Mouse (Mus musculus): Measurements from ENCODE around the gene Ncmap. TPM values are rescaled to one million over a fixed set of nuclear protein-coding genes. Genes with fewer than 3 reads are reported as not detected.
A peak's percentile ranks its signal among the peaks of the same experiment; 100 is the strongest.

The Ncmap gene
- total and polyA plus RNA-seq, 2 experiments from 2014 or later = 2.1 to 6.9 TPM

DNA sequence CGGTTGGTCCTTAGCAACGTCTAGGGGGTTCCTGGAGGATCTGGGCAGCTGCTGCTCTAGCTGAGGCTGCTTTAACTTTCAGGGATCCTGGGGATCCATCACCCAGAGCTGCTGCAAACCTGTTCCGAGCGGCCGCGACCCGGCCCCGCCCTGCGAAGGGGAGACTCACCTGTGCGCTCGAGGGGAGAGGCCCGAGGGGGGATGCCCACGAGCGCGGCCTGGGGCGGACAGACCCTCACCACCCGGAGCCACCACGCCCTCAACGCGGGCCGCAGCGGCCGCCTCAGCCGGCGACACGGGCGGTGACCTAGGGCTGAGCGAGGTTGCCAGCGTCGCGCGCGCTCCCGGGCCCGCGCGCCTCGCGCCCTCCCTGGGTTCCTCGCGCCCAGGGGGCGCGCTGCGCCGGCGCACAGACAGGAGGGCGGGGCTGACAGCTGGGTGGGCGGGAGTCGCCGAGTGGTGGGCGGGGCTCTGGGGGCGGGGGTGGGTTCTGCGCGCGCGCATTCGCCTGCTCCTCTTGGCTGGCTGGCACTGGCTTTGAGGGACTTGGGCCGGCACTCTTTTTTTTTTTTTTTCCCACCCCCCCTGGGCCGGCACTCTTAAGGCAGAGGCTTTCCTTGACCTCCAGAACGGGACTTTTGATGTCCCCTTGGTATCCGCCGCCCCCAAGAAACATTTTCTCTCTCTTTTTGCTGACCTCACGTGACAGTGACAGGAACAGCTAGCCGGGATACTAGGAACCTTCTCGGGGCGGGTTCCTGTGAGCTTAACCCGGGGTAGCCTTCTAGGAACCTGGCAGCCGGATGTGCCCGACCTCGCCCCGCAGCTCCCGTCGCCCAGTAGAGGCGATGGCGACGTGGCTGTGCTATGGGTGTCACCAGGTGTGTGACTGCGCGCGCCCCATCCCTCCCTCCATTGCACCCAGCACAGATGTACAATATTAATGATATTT, 35.7 kb upstream of the Ncmap start, which contains the start of gene Rcan3:
TSS of gene Rcan3 (minus strand) at position 411 of the 952 bp plus-strand sequence.
- no peak for TF ChIP-seq CTCF (IDR thresholded peaks at IDR 0.05; ENCODE audit: low read depth)
- Histone ChIP-seq H3K4me2 (ENCODE audit: low read depth, low read length) (peak within 1 kb of the TSS; percentile 95), H3K4me1 (ENCODE audit: insufficient read depth, low read length) (no peaks in the 10 kb centered on the region), H3K36me3 (ENCODE audit: insufficient read depth, low read length) (no peaks in the 10 kb centered on the region), H3K9me3 (ENCODE audit: low read length) (no peaks in the 10 kb centered on the region), H3K27ac (peak within 1 kb of the TSS; percentile 84), H3K27me3 (ENCODE audit: insufficient read depth, low read length) (no peaks in the 10 kb centered on the region), H3K9ac (replicated peaks; ENCODE audit: low read length) (peak within 1 kb of the TSS; percentile 81), H3K4me3 (ENCODE audit: low read length) (peak within 1 kb of the TSS; percentile 66)
- peak; percentile 87 for ATAC-seq
- peak; percentile 93 for DNase-seq (ENCODE audit: low spot score)
- WGBS = under 1% methylated on average over 52 of the region's 79 CpGs

DNA sequence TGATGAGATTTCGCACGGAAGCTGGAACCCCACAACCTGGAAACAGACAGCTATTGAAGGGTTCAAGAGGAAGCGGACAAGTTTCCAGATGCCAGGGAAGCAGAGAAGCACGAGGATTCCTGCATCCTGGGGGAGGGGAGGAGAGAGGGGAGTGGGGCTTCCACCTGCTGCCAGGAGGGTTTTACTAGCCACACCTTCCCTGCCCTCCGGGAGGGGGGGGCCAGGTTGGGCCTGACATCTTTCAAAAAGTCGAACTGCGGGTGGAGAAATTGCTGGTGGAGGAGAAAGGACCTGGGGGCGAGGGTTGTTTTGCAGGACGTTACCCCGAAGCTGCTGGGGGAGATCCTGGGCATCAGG, 35.0 kb upstream of the Ncmap start:
- no peaks in the 10 kb centered on the region for H3K27me3 ChIP-seq (ENCODE audit: insufficient read depth, low read length)
- TF ChIP-seq CTCF (IDR thresholded peaks at IDR 0.05; ENCODE audit: low read depth) = no peak
- ATAC-seq = no peak
- H3K9ac ChIP-seq (replicated peaks; ENCODE audit: low read length) = peak overlapping the region; percentile 81
- WGBS = 3% methylated on average over 10 of the region's 10 CpGs
- no peaks in the 10 kb centered on the region for H3K4me1 ChIP-seq (ENCODE audit: insufficient read depth, low read length)
- peak overlapping the region; percentile 95 for H3K4me2 ChIP-seq (ENCODE audit: low read depth, low read length)
- DNase-seq (ENCODE audit: low spot score) = peak; percentile 40
- H3K9me3 ChIP-seq (ENCODE audit: low read length) = no peaks in the 10 kb centered on the region
- H3K4me3 ChIP-seq (ENCODE audit: low read length) = peak overlapping the region; percentile 66
- no peaks in the 10 kb centered on the region for H3K36me3 ChIP-seq (ENCODE audit: insufficient read depth, low read length)
- H3K27ac ChIP-seq = peak overlapping the region; percentile 70; the same call in 1 of the 2 replicates

DNA sequence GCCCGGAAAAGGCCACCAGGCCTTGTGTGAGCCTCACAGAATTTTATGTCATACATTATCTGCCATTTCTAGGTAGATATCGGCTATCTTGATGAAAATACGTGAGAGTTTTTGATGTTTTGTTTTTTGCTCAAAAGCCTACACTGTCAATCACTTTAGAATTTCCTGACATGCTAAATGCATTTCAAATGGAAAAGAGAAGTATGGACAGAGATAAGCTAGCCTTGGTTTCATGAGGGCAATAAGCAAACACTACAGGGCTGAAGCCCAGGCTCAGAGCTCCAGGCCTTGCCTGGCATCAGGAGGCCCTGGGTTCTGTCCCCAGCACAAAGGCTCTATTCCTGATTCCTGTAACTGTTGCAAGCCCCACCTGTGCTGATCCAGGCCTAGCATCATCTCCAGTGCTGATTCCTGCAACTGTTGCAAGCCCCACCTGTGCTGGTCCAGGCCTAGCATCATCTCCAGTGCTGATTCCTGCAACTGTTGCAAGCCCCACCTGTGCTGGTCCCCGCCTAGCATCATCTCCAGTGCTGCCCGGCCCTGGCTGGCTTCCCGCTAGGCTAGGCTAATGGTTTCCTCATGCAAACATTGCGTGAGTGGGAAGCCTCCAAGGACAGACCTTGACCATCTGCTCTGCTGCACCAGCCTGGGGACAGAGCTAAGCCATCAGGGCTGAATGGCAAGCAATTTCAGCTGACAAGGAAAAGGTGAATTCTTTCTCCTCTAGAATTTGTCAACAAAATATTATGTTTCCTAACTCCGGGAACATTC, 32.1 kb upstream of the Ncmap start:
- no peak overlapping the region for H3K27ac ChIP-seq
- no peak overlapping the region for H3K4me2 ChIP-seq (ENCODE audit: low read depth, low read length)
- DNase-seq (ENCODE audit: low spot score) = peak; percentile 14
- H3K4me3 ChIP-seq (ENCODE audit: low read length) = no peak overlapping the region
- no peak for ATAC-seq
- H3K9me3 ChIP-seq (ENCODE audit: low read length) = no peaks in the 10 kb centered on the region
- no peak for TF ChIP-seq CTCF (IDR thresholded peaks at IDR 0.05; ENCODE audit: low read depth)
- no peaks in the 10 kb centered on the region for H3K36me3 ChIP-seq (ENCODE audit: insufficient read depth, low read length)
- WGBS = 66% methylated on average over 8 of the region's 8 CpGs
- no peaks in the 10 kb centered on the region for H3K27me3 ChIP-seq (ENCODE audit: insufficient read depth, low read length)
- no peaks in the 10 kb centered on the region for H3K4me1 ChIP-seq (ENCODE audit: insufficient read depth, low read length)
- H3K9ac ChIP-seq (replicated peaks; ENCODE audit: low read length) = no peak overlapping the region

DNA sequence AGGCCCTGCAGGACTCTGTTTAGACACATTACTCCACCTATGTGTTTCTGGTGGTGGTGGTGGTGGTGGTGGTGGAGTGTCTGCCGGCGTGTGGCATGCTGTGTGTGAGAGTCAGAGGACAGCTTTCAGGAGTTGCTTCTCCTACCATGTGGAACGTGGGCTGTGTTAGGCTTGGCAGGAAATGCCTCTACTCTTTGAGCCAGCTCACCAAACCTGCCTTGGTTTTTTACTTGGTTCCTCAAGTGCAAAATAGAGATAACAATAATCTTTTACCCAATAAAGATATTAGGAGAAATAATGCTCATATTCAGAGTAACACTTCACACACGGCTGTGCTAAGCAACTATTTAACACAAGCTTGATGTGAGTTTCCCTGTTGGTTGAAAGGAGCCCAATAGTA, 31.4 kb upstream of the Ncmap start:
- Histone ChIP-seq H3K4me2 (ENCODE audit: low read depth, low read length) (no peak overlapping the region), H3K36me3 (ENCODE audit: insufficient read depth, low read length) (no peaks in the 10 kb centered on the region), H3K9me3 (ENCODE audit: low read length) (no peaks in the 10 kb centered on the region), H3K27me3 (ENCODE audit: insufficient read depth, low read length) (no peaks in the 10 kb centered on the region), H3K4me3 (ENCODE audit: low read length) (no peak overlapping the region), H3K9ac (replicated peaks; ENCODE audit: low read length) (no peak overlapping the region), H3K27ac (no peak overlapping the region), H3K4me1 (ENCODE audit: insufficient read depth, low read length) (no peaks in the 10 kb centered on the region)
- 91% methylated on average over 4 of the region's 4 CpGs for WGBS
- TF ChIP-seq CTCF (IDR thresholded peaks at IDR 0.05; ENCODE audit: low read depth) = no peak
- DNase-seq (ENCODE audit: low spot score) (no peak), ATAC-seq (no peak)

DNA sequence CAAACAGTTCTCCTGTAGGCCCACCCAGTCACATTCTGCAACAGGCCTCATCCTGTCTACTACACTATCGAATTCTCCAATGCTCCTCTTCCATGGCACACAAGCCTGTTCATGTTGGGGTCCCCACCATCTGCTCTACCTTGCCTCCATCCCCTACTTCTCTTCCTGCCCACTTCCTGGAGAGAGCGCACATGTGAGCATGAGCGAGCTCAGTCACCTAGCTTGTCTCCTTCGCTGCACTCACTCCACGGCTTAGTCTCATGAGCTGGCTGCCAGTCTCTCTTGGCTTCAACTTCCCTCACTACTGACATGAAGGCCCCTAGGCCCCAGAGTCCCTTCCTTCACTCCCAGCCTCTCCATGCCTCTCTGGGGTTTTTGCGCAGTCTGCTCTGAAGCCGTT, 28.6 kb upstream of the Ncmap start:
- no peak overlapping the region for H3K27ac ChIP-seq
- peaks cover 8% of the 10 kb centered on the region; the same call in 1 of the 2 replicates for H3K36me3 ChIP-seq (ENCODE audit: insufficient read depth, low read length)
- no peak for TF ChIP-seq CTCF (IDR thresholded peaks at IDR 0.05; ENCODE audit: low read depth)
- H3K9me3 ChIP-seq (ENCODE audit: low read length) = no peaks in the 10 kb centered on the region
- H3K9ac ChIP-seq (replicated peaks; ENCODE audit: low read length) = no peak overlapping the region
- WGBS = 92% methylated on average over 7 of the region's 7 CpGs
- no peaks in the 10 kb centered on the region for H3K4me1 ChIP-seq (ENCODE audit: insufficient read depth, low read length)
- H3K4me3 ChIP-seq (ENCODE audit: low read length) = no peak overlapping the region
- DNase-seq (ENCODE audit: low spot score) = no peak
- H3K27me3 ChIP-seq (ENCODE audit: insufficient read depth, low read length) = no peaks in the 10 kb centered on the region
- H3K4me2 ChIP-seq (ENCODE audit: low read depth, low read length) = no peak overlapping the region
- no peak for ATAC-seq

DNA sequence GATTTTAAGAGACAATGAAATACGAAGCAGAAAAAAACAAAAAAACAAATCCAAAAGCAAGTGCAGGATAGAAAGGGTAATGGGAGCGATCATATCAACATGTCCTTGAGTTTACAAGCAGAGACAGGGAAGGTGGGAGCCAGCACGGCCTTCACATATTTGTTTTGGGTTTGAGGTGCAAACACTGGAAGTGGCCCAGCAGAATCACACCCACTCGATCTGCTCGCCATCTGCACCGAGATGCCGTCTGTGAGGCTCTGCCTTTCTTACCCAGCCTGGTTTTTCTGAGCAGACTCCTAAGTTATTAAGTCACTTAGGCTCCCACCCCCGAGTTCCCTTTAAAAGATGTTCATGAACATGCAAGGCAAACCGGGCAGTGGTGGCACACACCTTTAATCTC, 27.6 kb upstream of the Ncmap start:
- no peak overlapping the region for H3K4me3 ChIP-seq (ENCODE audit: low read length)
- TF ChIP-seq CTCF (IDR thresholded peaks at IDR 0.05; ENCODE audit: low read depth) = no peak
- 84% methylated on average over 9 of the region's 9 CpGs for WGBS
- H3K9ac ChIP-seq (replicated peaks; ENCODE audit: low read length) = no peak overlapping the region
- H3K4me2 ChIP-seq (ENCODE audit: low read depth, low read length) = no peak overlapping the region
- peaks cover 11% of the 10 kb centered on the region; the same call in 1 of the 2 replicates for H3K36me3 ChIP-seq (ENCODE audit: insufficient read depth, low read length)
- H3K27me3 ChIP-seq (ENCODE audit: insufficient read depth, low read length) = no peaks in the 10 kb centered on the region
- ATAC-seq = no peak
- no peaks in the 10 kb centered on the region for H3K4me1 ChIP-seq (ENCODE audit: insufficient read depth, low read length)
- no peak overlapping the region for H3K27ac ChIP-seq
- no peaks in the 10 kb centered on the region for H3K9me3 ChIP-seq (ENCODE audit: low read length)
- no peak for DNase-seq (ENCODE audit: low spot score)
